Mouse (Mus musculus) kidney, adult 2 months (tissue): ENCODE results near the gene Rtn4rl1.

ENCODE experiments used
- CTCF ChIP-seq: fragments of 200-500 bp; conservative IDR thresholded peaks from 2 replicates; pipeline ENCODE4 v1.5.1; 2011; ENCODE audit warnings: low read depth, mild to moderate bottlenecking, control low read depth, low read length, moderate library complexity, mixed read lengths; ENCODE audit not compliant: insufficient read depth, insufficient read length
- POLR2A ChIP-seq: fragments of 200-500 bp; IDR thresholded peaks from one replicate; pipeline ENCODE4 v1.6.1; 2011; ENCODE audit warnings: low read depth, low read length, control low read depth

DNA sequence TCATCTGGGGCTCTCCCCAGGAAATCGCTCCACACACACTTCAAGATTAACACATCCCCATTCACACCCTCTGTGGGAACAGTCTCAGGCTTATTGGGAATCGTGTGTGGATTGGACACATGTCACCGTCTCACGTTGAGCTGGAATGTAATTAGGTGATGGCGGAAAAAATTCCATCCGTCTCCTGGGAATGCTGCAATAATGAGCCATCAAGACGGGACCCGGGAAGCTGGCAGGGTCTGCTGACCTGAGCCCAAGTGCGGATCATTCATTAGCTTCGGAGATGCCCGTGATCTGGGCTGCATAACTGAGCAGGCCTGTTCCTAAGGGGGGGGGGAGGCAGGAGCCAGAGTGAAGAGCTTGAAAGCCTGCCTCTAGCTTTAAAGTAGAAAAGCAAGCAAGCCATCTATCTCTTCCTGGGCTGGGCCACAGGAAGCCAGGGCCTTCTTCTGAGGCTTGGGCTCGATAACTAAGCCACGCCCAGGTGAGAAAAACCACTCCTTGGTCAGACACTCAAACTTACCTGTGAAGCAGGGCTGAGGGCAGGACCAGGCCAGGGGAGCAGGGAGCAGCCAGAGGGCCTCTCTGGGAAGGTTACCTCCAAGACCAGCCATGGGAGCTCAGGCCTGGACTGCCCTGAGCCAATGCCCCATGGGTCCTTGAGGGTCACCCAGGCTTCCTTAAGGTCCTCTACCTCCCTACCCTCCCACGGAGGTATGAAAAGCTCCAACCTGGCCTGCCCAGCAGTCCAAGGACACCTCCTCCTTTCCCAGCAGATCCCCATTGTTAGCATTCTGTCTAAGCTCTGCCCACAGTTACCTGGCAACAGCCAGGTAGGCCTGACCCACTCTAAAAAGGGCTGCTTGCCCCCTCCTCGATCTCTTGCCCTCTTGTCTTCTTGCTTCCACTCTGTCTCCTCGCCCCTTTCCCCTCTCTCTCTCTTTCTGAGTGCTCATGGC lies 52.1 kb downstream of the Rtn4rl1 start:
- no peak for TF ChIP-seq POLR2A
- no peak for TF ChIP-seq CTCF
